8 mouse cellular contexts compared by ENCODE assay signal in the genomic region with DNA sequence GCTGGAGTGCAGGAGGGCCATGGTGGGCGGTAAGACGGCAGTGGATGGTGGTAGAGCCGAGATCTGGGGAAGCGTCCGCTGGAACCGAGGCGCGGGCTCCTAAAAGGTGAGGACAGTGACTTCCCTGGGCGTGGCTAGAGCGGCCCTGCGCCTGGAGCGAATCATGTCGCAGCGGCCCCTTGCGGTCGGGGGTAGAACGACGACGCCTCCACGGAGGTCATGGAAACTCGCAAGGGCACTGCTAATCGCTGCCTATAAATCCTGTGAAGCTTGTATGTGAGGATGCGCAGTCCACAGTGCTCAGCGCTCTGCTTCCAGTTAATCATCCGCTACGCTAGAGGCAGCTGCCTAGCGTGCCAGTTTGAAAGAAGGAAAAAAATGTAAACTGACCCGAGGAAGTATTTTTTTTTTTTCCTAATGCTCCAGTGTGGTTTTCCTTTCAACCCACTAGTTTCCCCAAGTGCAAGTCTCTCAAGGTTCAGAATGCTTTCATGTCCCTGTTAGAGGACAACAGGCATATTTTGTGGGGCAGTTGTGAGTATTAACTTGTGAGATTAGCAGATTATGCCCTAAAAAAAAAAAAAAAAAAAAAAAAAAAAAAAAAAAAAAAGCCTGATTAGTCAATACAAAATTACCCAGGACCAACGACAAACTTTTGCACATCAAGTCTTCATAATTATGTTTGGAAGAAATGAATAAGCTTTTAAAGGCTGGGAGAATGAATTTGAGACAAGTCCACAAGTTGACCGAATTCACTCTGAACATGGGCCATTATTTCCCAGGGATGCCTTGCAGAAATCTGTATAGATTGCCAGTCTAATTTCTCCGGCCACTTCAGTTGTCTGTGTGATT. TPM values are rescaled to one million over a fixed set of nuclear protein-coding genes. Genes with fewer than 3 reads are reported as not detected.
DNase-seq lines count a peak whose midpoint lies in the region; ATAC-seq lines count a peak whose summit lies in the region.

A gene (minus strand): TSS at position 263 of the 852 bp plus-strand sequence.

- no peaks in the 10 kb centered on the region for H3K4me1 ChIP-seq in brown adipose tissue, adult 24 weeks (ENCODE audit: control insufficient read depth, insufficient read depth, insufficient read length, low read length)
- H3K4me1 ChIP-seq in heart, embryonic 14.5 days (ENCODE audit: control insufficient read depth in 2 of 2, insufficient read depth in 2 of 2, low read length in 2 of 2): peaks cover 0 to 27% of the 10 kb centered on the region in 2 experiments; a peak in 3 of 4 replicates
- peaks cover 38% of the 10 kb centered on the region for H3K4me1 ChIP-seq in liver, embryonic 13.5 days (replicated peaks)
- H3K4me1 ChIP-seq in stomach, embryonic 16.5 days (ENCODE audit: control insufficient read depth, insufficient read depth, low read length): peaks cover 12% of the 10 kb centered on the region

- H3K9ac ChIP-seq in heart, embryonic 14.5 days (ENCODE audit: low read length): peak within 1 kb of the TSS; percentile 82
- peak within 1 kb of the TSS; percentile 86 for H3K9ac ChIP-seq in liver, embryonic 13.5 days
- H3K9ac ChIP-seq in stomach, embryonic 16.5 days (ENCODE audit: low read length): peak within 1 kb of the TSS; percentile 85

- H3K36me3 ChIP-seq in heart, embryonic 14.5 days (ENCODE audit: control insufficient read depth, insufficient read depth, low read length): no peaks in the 10 kb centered on the region
- H3K36me3 ChIP-seq in liver, embryonic 13.5 days: no peaks in the 10 kb centered on the region
- no peaks in the 10 kb centered on the region for H3K36me3 ChIP-seq in stomach, embryonic 16.5 days (ENCODE audit: control insufficient read depth, insufficient read depth, low read length)

- H3K4me3 ChIP-seq in brown adipose tissue, adult 24 weeks (ENCODE audit: insufficient read depth, low read depth, low read length): peak within 1 kb of the TSS; percentile 76
- peak within 1 kb of the TSS; percentile 51 to 71 for H3K4me3 ChIP-seq in heart, embryonic 14.5 days (ENCODE audit: control insufficient read depth in 1 of 2, insufficient read depth in 1 of 2, low read depth in 1 of 2, low read length in 2 of 2)
- peak within 1 kb of the TSS; percentile 92 for H3K4me3 ChIP-seq in liver, embryonic 13.5 days (replicated peaks)
- H3K4me3 ChIP-seq in stomach, embryonic 16.5 days (replicated peaks; ENCODE audit: low read length): peak within 1 kb of the TSS; percentile 94

- H3K27me3 ChIP-seq in heart, embryonic 14.5 days (ENCODE audit: control insufficient read depth, insufficient read depth, low read length): no peaks in the 10 kb centered on the region
- H3K27me3 ChIP-seq in liver, embryonic 13.5 days: no peaks in the 10 kb centered on the region
- H3K27me3 ChIP-seq in stomach, embryonic 16.5 days (ENCODE audit: control insufficient read depth, insufficient read depth, low read length): no peaks in the 10 kb centered on the region

- peak; percentile 97 for DNase-seq in CD4-positive, CD25-positive, alpha-beta regulatory T cell, adult 2 months (ENCODE audit: low read depth, low spot score)
- peak; percentile 79 for DNase-seq in fibroblast of lung, adult 2 months (ENCODE audit: low read depth)
- DNase-seq in kidney, postnatal 14 days: peak; percentile 93
- DNase-seq in liver, embryonic 13.5 days: peak; percentile 87
- peak; percentile 95 for DNase-seq in neural tube, embryonic 10.5 days (ENCODE audit: extremely low spot score, low spot score)

- 7% methylated on average over 30 of the region's 31 CpGs for WGBS in heart, embryonic 14.5 days
- 5% methylated on average over 31 of the region's 31 CpGs for WGBS in liver, embryonic 13.5 days (ENCODE audit: insufficient replicate concordance)
- WGBS in stomach, embryonic 16.5 days: 8% methylated on average over 31 of the region's 31 CpGs

- ATAC-seq in heart, embryonic 14.5 days (ENCODE audit: insufficient number of reproducible peaks, insufficient read depth, low FRiP score, low read depth): peak; percentile 79
- ATAC-seq in liver, embryonic 13.5 days (ENCODE audit: low read depth): peak; percentile 82
- peak; percentile 89 for ATAC-seq in stomach, embryonic 16.5 days (ENCODE audit: insufficient read depth, low FRiP score)

- H3K4me2 ChIP-seq in heart, embryonic 14.5 days (ENCODE audit: low read length): peak within 1 kb of the TSS; percentile 69
- peak within 1 kb of the TSS; percentile 97 for H3K4me2 ChIP-seq in liver, embryonic 13.5 days
- H3K4me2 ChIP-seq in stomach, embryonic 16.5 days (ENCODE audit: low read depth, low read length): peak within 1 kb of the TSS; percentile 66

- H3K9me3 ChIP-seq in heart, embryonic 14.5 days (ENCODE audit: control insufficient read depth, low read length): no peaks in the 10 kb centered on the region
- H3K9me3 ChIP-seq in liver, embryonic 13.5 days (replicated peaks): no peaks in the 10 kb centered on the region
- no peaks in the 10 kb centered on the region for H3K9me3 ChIP-seq in stomach, embryonic 16.5 days (replicated peaks; ENCODE audit: control insufficient read depth, low read length)

- no peak within 1 kb of the TSS for H3K27ac ChIP-seq in brown adipose tissue, adult 24 weeks (replicated peaks; ENCODE audit: low read depth, low read length)
- peak within 1 kb of the TSS; percentile 72 to 78 for H3K27ac ChIP-seq in heart, embryonic 14.5 days (replicated peaks in 1 of 2; ENCODE audit: control insufficient read depth in 1 of 2, insufficient read depth in 1 of 2, low read depth in 2 of 2, low read length in 2 of 2)
- peak within 1 kb of the TSS; percentile 68 for H3K27ac ChIP-seq in liver, embryonic 13.5 days
- H3K27ac ChIP-seq in stomach, embryonic 16.5 days (ENCODE audit: low read length): peak within 1 kb of the TSS; percentile 76

RNA-seq across cellular contexts. Expression of the gene that starts here (rescaled TPM):
- 17.1 and 21.0 TPM in 2 replicates for polyA plus RNA-seq in brown adipose tissue, adult 24 weeks (2012; ENCODE audit: insufficient read depth, insufficient read length, missing spikeins)
- polyA plus RNA-seq in heart, embryonic 14.5 days (2014; fragmentation: Nextera tagmentation; extraction: Ambion mirVana): 131 and 160 TPM in 2 replicates
- 199 and 242 TPM in 2 replicates for polyA plus RNA-seq in liver, embryonic 13.5 days (2015; fragmentation: Nextera tagmentation; extraction: Ambion mirVana)
- polyA plus RNA-seq in stomach, embryonic 16.5 days (2015; fragmentation: Nextera tagmentation; extraction: Ambion mirVana): 186 and 188 TPM in 2 replicates
